Mouse (Mus musculus) lung, postnatal 0 days (tissue): ENCODE results near the gene Zbtb14. TPM values are rescaled to one million over a fixed set of nuclear protein-coding genes. Genes with fewer than 3 reads are reported as not detected.

Experiments
- ATAC-seq: fragments of 200-750 bp; cut with Nextera tagmentation; 2 replicates; pipeline ENCODE4 v1.8.0; 2017; ENCODE audit warnings: moderate library complexity
- DNase-seq: peaks from one replicate; pipeline ENCODE4 v3.0.0-alpha.2; 2016; ENCODE audit warnings: low spot score
- H3K27ac ChIP-seq: fragments of 300-500 bp; sonication (generic); 2 replicates; pipeline ENCODE4 v1.5.1; 2014; ENCODE audit warnings: antibody characterized with exemption, mild to moderate bottlenecking, low read length, mixed read lengths
- H3K27me3 ChIP-seq: fragments of 300-500 bp; sonication (generic); replicated peaks from 2 replicates; pipeline ENCODE4 v1.6.1; 2014; ENCODE audit warnings: low read length, mixed read lengths; ENCODE audit not compliant: insufficient read depth
- H3K36me3 ChIP-seq: fragments of 300-500 bp; sonication (generic); 2 replicates; pipeline ENCODE4 v1.6.1; 2014; ENCODE audit warnings: low read length, mixed read lengths; ENCODE audit not compliant: insufficient read depth
- H3K4me1 ChIP-seq: fragments of 300-500 bp; sonication (generic); 2 replicates; pipeline ENCODE4 v1.6.1; 2014; ENCODE audit warnings: antibody characterized with exemption, low read depth, low read length, mixed read lengths; ENCODE audit not compliant: insufficient read depth
- H3K4me2 ChIP-seq: fragments of 300-500 bp; sonication (generic); replicated peaks from 2 replicates; pipeline ENCODE4 v1.6.1; 2014; ENCODE audit warnings: low read depth, mild to moderate bottlenecking, low read length, moderate library complexity, mixed read lengths
- H3K4me3 ChIP-seq: fragments of 300-500 bp; sonication (generic); 2 replicates; pipeline ENCODE4 v1.5.1; 2014; ENCODE audit warnings: low read depth, low read length
- H3K9ac ChIP-seq: fragments of 300-500 bp; sonication (generic); replicated peaks from 2 replicates; pipeline ENCODE4 v1.6.1; 2014; ENCODE audit warnings: low read depth, mild to moderate bottlenecking
- H3K9me3 ChIP-seq: fragments of 300-500 bp; sonication (generic); 2 replicates; pipeline ENCODE4 v1.6.1; 2016; ENCODE audit warnings: low read length, mixed read lengths
- CTCF ChIP-seq: IDR thresholded peaks from 2 replicates; pipeline ENCODE4 v1.5.1; 2016; ENCODE audit warnings: antibody characterized with exemption, mild to moderate bottlenecking
- EP300 ChIP-seq: IDR thresholded peaks from 2 replicates; pipeline ENCODE4 v1.6.1; 2016; ENCODE audit warnings: antibody characterized with exemption, mild to moderate bottlenecking, control low read depth
- WGBS: fragments of 180-500 bp; shearing (Covaris S2); extraction: QIAGEN DNeasy Blood & Tissue Kit; methylation state at CpG from one replicate; pipeline ENCODE4 v1.1.7; 2014; 5-methylcytosine and 5-hydroxymethylcytosine counted together
- polyA plus RNA-seq: library from polyadenylated mRNA; unstranded; fragments of >200 nt; fragmentation: Nextera tagmentation; extraction: Ambion mirVana; gene quantifications from 2 replicates; pipeline ENCODE4 v1.2.1, GENCODE M21; 2015

Gene Zbtb14
- polyA plus RNA-seq, 1 experiment from 2014 or later: 13.5 TPM

- Histone ChIP-seq H3K4me1 (0 out of 2 replicates have a peak, but pooled peaks cover 5% of the 10 kb centered on the region), H3K27me3 (no peaks in the 10 kb centered on the region), H3K27ac (peak overlapping the region; percentile 99), H3K9me3 (no peaks in the 10 kb centered on the region), H3K4me2 (peak overlapping the region; percentile 77), H3K9ac (peak overlapping the region; percentile 82), H3K36me3 (peaks cover 6% of the 10 kb centered on the region), H3K4me3 (peak overlapping the region; percentile 86)
- DNase-seq (peak; percentile 78), ATAC-seq (no peak)
- under 1% methylated on average over 36 of the region's 37 CpGs for WGBS
- TF ChIP-seq CTCF: no peak
- no peak for TF ChIP-seq EP300
Observed at GRCm38 (mm10) chr17:69383941-69384665, 1.3 kb downstream of the Zbtb14 start.

- ATAC-seq: peak; percentile 77
- Histone ChIP-seq H3K4me3 (peak overlapping the region; percentile 35), H3K4me1 (no peaks in the 10 kb centered on the region), H3K27ac (no peak overlapping the region), H3K4me2 (peak overlapping the region; percentile 47), H3K27me3 (no peaks in the 10 kb centered on the region), H3K36me3 (no peaks in the 10 kb centered on the region), H3K9ac (0 out of 2 replicates have a peak overlapping the region, but pooled peaks have one; percentile 26), H3K9me3 (no peaks in the 10 kb centered on the region)
- peak; percentile 66 for DNase-seq
- TF ChIP-seq EP300 (no peak), CTCF (peak; percentile 58)
- 29% methylated on average over 14 of the region's 16 CpGs for WGBS
Observed at GRCm38 (mm10) chr17:69396147-69397033, 13.5 kb downstream of the Zbtb14 start.

GRCm38 (mm10) chr17:69397163-69397562 lies 14.3 kb downstream of the Zbtb14 start:
- Histone ChIP-seq H3K27me3 (no peaks in the 10 kb centered on the region), H3K27ac (no peak overlapping the region), H3K4me3 (no peak overlapping the region), H3K9me3 (no peaks in the 10 kb centered on the region), H3K4me2 (no peak overlapping the region), H3K4me1 (no peaks in the 10 kb centered on the region), H3K36me3 (no peaks in the 10 kb centered on the region), H3K9ac (no peak overlapping the region)
- ATAC-seq (no peak), DNase-seq (no peak)
- TF ChIP-seq EP300 (no peak), CTCF (no peak)
- 44% methylated on average over 5 of the region's 5 CpGs for WGBS

- H3K27ac ChIP-seq: no peak overlapping the region
- DNase-seq (no peak), ATAC-seq (no peak)
- TF ChIP-seq CTCF (no peak), EP300 (no peak)
- no peaks in the 10 kb centered on the region for H3K9me3 ChIP-seq
- no peaks in the 10 kb centered on the region for H3K36me3 ChIP-seq
- H3K4me2 ChIP-seq: no peak overlapping the region
- no peak overlapping the region for H3K4me3 ChIP-seq
- H3K9ac ChIP-seq: no peak overlapping the region
- H3K4me1 ChIP-seq: no peaks in the 10 kb centered on the region
- H3K27me3 ChIP-seq: no peaks in the 10 kb centered on the region
Observed at GRCm38 (mm10) chr17:69398092-69398491, 15.2 kb downstream of the Zbtb14 start.

- Histone ChIP-seq H3K27me3 (no peaks in the 10 kb centered on the region), H3K9me3 (no peaks in the 10 kb centered on the region), H3K27ac (no peak overlapping the region), H3K36me3 (no peaks in the 10 kb centered on the region), H3K4me3 (no peak overlapping the region), H3K4me2 (no peak overlapping the region), H3K9ac (no peak overlapping the region), H3K4me1 (no peaks in the 10 kb centered on the region)
- WGBS: 66% methylated on average over 2 of the region's 2 CpGs
- DNase-seq (no peak), ATAC-seq (no peak)
- no peak for TF ChIP-seq EP300
- peak; percentile 33 for TF ChIP-seq CTCF
Observed at GRCm38 (mm10) chr17:69401146-69401545, 18.3 kb downstream of the Zbtb14 start.

GRCm38 (mm10) chr17:69416163-69416562 lies 33.3 kb downstream of the Zbtb14 start:
- TF ChIP-seq EP300 (no peak), CTCF (no peak)
- no peak for DNase-seq
- no peak for ATAC-seq
- H3K27me3 ChIP-seq: no peaks in the 10 kb centered on the region
- H3K4me1 ChIP-seq: no peaks in the 10 kb centered on the region
- H3K36me3 ChIP-seq: no peaks in the 10 kb centered on the region
- peak overlapping the region; percentile 79; the same call in 1 of the 2 replicates for H3K4me2 ChIP-seq
- no peaks in the 10 kb centered on the region for H3K9me3 ChIP-seq
- no peak overlapping the region for H3K27ac ChIP-seq
- 0 out of 2 replicates have a peak overlapping the region, but pooled peaks have one; percentile 86 for H3K9ac ChIP-seq
- peak overlapping the region; percentile 93; the same call in 1 of the 2 replicates for H3K4me3 ChIP-seq
